Mouse (Mus musculus) G1E (cell line): ENCODE data around the gene Gne. TPM values are rescaled to one million over a fixed set of nuclear protein-coding genes. Genes with fewer than 3 reads are reported as not detected.
"Not testable (repeated sequence)": the region's sequence is repeated elsewhere in the genome, so short reads cannot be mapped to it uniquely, and the experiment has no call there.

Experiments used
- ATAC-seq: 2 replicates; pipeline ENCODE4 v1.8.0; 2016; ENCODE audit warnings: mild to moderate bottlenecking; ENCODE audit not compliant: insufficient number of reproducible peaks, poor library complexity, low FRiP score, severe bottlenecking; ENCODE audit errors: extremely low read depth
- DNase-seq: peaks from one replicate; pipeline ENCODE4 v3.0.0; 2012; ENCODE audit warnings: low spot score
- H3K27me3 ChIP-seq: 2 replicates; pipeline ENCODE4 v1.6.1; 2012; ENCODE audit warnings: mild to moderate bottlenecking, low read length, inconsistent platforms; ENCODE audit not compliant: insufficient read depth
- H3K36me3 ChIP-seq: replicated peaks from 2 replicates; pipeline ENCODE3; 2012; ENCODE audit warnings: mild to moderate bottlenecking, inconsistent platforms
- H3K4me1 ChIP-seq: 2 replicates; pipeline ENCODE4 v1.6.1; 2012; ENCODE audit warnings: low read depth, low read length, inconsistent platforms, mixed read lengths; ENCODE audit not compliant: insufficient read depth
- H3K4me3 ChIP-seq: 2 replicates; pipeline ENCODE4 v1.5.1; 2012; ENCODE audit warnings: low read depth, mild to moderate bottlenecking, inconsistent platforms, low read length, moderate library complexity, mixed read lengths
- H3K9me3 ChIP-seq: replicated peaks from 2 replicates; pipeline ENCODE4 v1.6.1; 2012; ENCODE audit warnings: inconsistent platforms
- CTCF ChIP-seq: IDR thresholded peaks from 2 replicates; pipeline ENCODE4 v1.5.1; 2012; ENCODE audit warnings: low read depth, low read length, inconsistent platforms, mixed read lengths
- GATA1 ChIP-seq: IDR thresholded peaks from 2 replicates; pipeline ENCODE4 v1.6.1; 2012; ENCODE audit warnings: borderline replicate concordance, low read length, inconsistent platforms, mixed read lengths
- GATA2 ChIP-seq: IDR thresholded peaks from 2 replicates; pipeline ENCODE4 v1.6.1; 2012; ENCODE audit warnings: low read depth, low read length, inconsistent platforms, borderline replicate concordance
- POLR2AphosphoS5 ChIP-seq: IDR thresholded peaks from 2 replicates; pipeline ENCODE4 v1.6.1; 2012; ENCODE audit warnings: low read depth, low read length, inconsistent platforms; ENCODE audit not compliant: insufficient replicate concordance
- TAL1 ChIP-seq: conservative IDR thresholded peaks from 2 replicates; pipeline ENCODE4 v1.6.1; 2012; ENCODE audit warnings: low read depth, low read length, inconsistent platforms, mixed read lengths
- polyA plus RNA-seq: library from polyadenylated mRNA; stranded (reverse); fragments of >175 nt; gene quantifications from 2 replicates; pipeline ENCODE4 v1.2.3, GENCODE M21; 2012
- total RNA-seq, 2 experiments: library from RNA; stranded (forward) in 1 of 2; stranded (reverse) in 1 of 2; fragments of 200-1000 nt in 1 of 2; fragments of >200 nt in 1 of 2; fragmentation: Nextera tagmentation in 1 of 2; gene quantifications; 2 replicates each; pipeline ENCODE4 v1.2.3; 2014 to 2017

Gene Gne
- total and polyA plus RNA-seq, 3 experiments = 18.1 to 41.5 (median 35.3) TPM

DNA sequence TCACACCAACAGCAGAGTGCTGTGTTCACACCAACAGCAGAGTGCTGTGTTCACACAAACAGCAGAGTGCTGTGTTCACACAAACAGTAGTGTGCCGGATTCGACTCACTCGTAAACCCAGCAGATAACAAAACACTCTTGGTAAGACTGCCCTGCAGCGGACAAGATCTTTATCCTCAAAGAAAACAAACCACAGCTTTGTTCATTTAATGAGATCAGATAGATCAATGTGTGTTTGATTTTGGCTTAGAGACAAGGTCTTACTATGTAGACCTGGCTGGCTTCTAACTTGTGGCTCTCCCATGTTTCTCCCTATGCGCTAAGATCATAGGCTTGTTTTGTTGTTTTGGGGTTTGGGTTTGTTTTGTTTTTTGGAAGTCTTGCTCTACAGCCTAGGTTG, 37.9 kb downstream of the Gne start:
- Histone ChIP-seq H3K36me3 (peaks cover 83% of the 10 kb centered on the region), H3K4me3 (no peak overlapping the region), H3K9me3 (no peaks in the 10 kb centered on the region), H3K4me1 (peaks cover 2% of the 10 kb centered on the region; the same call in 1 of the 2 replicates), H3K27me3 (no peaks in the 10 kb centered on the region)
- TF ChIP-seq POLR2AphosphoS5 (no peak), GATA2 (no peak), CTCF (no peak), TAL1 (no peak), GATA1 (no peak)
- no peak for ATAC-seq
- DNase-seq = no peak

DNA sequence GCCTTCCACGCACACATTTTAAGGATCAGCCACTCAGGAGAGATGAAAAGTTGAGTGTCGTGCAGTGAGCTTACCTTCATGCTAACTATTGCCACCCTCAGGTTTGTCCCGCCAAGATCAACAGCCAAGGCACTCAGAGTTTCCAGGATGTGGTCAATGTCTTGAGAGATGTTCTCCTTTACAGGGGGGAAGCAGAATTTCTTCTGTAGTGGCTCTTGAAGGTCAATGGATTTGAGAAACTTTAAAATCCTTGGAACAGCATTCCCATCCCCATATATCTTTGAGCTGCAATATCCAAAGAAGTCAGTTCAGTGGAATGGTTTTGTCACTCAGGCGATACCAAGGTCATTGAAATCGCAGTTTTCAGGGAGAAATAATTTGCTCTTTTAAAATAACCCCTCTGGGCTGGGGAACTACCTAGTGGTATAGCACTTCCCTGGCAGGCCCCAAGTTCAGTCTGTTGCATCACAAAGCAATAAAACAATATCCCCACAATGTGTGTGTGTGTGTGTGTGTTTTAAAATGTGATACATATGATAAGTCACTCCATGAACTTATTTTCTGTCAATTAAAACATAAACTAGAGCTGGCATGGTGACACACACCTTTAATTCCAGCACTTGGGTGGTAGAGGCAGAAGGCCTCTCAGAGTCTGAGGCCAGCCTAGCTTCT, 39.2 kb downstream of the Gne start:
- H3K27me3 ChIP-seq = no peaks in the 10 kb centered on the region
- ATAC-seq (no peak), DNase-seq (no peak)
- 0 out of 2 replicates have a peak overlapping the region, but pooled peaks have one; percentile 7 for H3K4me3 ChIP-seq
- H3K4me1 ChIP-seq = peaks cover 2% of the 10 kb centered on the region; the same call in 1 of the 2 replicates
- no peak for TF ChIP-seq CTCF
- no peak for TF ChIP-seq GATA2
- no peak for TF ChIP-seq TAL1
- TF ChIP-seq POLR2AphosphoS5 = no peak
- TF ChIP-seq GATA1 = no peak
- H3K9me3 ChIP-seq = no peaks in the 10 kb centered on the region
- H3K36me3 ChIP-seq = peaks cover 83% of the 10 kb centered on the region

DNA sequence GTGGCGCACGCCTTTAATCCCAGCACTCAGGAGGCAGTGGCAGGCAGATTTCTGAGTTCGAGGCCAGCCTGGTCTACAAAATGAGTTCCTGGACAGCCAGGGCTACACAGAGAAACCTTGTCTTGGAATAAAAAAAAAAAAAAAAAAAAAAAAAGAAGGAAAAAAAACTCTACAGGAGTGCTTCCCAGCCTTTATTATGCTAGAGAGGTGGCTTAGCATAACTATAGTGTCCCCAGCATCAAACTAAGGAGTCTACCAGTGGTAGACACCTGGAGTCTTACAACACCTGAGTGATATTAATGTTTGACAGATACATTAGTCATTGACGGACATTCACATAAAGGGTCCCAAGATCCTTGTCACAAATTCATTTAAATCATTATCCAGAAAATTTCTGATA, 40.8 kb downstream of the Gne start:
- DNase-seq, H3K4me1 ChIP-seq, H3K27me3 ChIP-seq, H3K9me3 ChIP-seq, ATAC-seq, H3K4me3 ChIP-seq: not testable (repeated sequence)
- H3K36me3 ChIP-seq = peaks cover 84% of the 10 kb centered on the region

DNA sequence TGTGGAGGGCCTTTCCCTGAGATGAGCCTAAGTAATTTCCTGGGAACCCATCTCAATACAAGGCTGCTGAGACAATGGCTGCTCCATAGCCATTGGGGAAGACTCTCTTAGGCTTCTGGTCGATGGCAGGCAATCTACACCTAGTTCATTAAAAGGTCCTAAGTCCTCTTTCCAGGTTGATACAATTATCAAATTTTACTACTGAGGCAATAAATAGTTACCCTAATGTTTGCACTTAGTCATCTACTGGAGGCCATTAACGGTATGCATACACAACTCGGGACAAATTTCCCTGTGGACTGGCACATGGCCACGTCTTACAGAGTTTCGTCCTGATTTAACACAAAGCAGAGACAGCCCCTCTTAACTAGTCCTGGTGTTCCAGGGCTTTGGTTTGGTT, 41.5 kb downstream of the Gne start:
- Histone ChIP-seq H3K27me3 (no peaks in the 10 kb centered on the region), H3K36me3 (peaks cover 84% of the 10 kb centered on the region), H3K4me3 (no peak overlapping the region), H3K4me1 (peaks cover 2% of the 10 kb centered on the region; the same call in 1 of the 2 replicates), H3K9me3 (no peaks in the 10 kb centered on the region)
- DNase-seq (no peak), ATAC-seq (no peak)
- TF ChIP-seq GATA1 (no peak), POLR2AphosphoS5 (no peak), TAL1 (no peak), GATA2 (no peak), CTCF (no peak)

DNA sequence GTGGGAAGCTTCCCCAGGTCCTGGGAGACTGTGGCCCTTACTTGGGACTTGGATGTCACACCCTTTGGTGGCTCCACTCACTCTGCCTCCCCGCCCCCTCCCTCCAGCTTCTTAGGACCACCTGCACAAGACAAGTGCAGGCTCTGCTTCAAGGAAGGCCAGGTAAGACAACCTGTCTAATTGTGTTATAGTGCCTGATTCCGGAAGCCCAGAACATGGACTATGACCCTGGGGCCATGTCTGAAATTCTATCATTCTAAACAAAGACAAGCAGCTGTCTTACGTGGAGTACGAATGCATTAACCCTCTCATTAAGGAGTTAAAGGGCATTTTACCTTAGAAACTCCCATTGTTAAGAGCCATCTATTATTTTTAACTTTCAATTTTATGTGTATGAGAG, 43.2 kb downstream of the Gne start:
- Histone ChIP-seq H3K36me3 (peaks cover 85% of the 10 kb centered on the region), H3K9me3 (no peaks in the 10 kb centered on the region), H3K27me3 (no peaks in the 10 kb centered on the region), H3K4me3 (peak overlapping the region; percentile 9; the same call in 1 of the 2 replicates), H3K4me1 (no peaks in the 10 kb centered on the region)
- no peak for TF ChIP-seq TAL1
- ATAC-seq (no peak), DNase-seq (no peak)

DNA sequence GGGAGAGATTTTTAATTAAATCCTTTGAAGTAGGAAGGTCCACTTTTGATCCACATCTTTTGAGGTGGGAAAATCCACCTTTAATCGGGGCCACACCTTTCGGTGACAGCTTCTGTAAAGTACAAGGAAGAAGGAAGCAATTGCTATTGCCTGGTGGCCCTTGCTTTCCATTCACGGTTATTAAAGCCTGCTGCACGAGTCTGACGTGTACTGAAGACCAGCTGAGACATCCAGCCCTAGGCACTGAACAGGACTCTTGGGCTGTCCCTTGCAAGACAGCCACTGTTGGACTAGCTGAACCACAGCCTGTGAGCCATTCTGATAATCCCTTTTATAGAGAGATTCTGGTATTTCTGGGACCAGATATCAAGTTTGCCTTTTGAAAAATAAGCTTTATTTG, 47.5 kb downstream of the Gne start:
- ATAC-seq (no peak), DNase-seq (no peak)
- TF ChIP-seq GATA2 (no peak), TAL1 (no peak), CTCF (no peak), GATA1 (no peak), POLR2AphosphoS5 (no peak)
- Histone ChIP-seq H3K27me3 (no peaks in the 10 kb centered on the region), H3K9me3 (no peaks in the 10 kb centered on the region), H3K4me3 (no peak overlapping the region), H3K36me3 (peaks cover 96% of the 10 kb centered on the region), H3K4me1 (peaks cover 12% of the 10 kb centered on the region)

DNA sequence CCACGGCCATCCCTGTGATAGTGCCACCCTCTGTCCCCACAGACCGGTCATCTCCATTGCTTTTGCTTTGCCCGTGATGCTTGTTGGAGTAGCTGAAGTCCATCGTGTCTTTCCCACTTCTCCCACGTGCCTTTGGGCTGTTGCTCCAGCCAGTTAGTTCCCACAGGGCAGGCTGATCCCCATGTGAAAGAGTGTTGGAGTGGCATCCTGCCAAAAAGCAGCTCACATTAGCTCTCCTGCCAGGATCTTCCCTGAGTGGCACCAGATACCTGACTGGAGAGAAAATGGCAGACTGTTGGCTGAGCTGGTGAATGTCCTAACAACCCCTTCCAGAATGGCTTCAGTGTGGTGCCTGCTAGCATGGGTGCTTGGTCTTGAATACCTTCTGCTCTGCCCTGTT, 52.5 kb downstream of the Gne start:
- TF ChIP-seq CTCF = no peak
- no peak for TF ChIP-seq GATA2
- no peak for TF ChIP-seq TAL1
- no peak for TF ChIP-seq GATA1
- TF ChIP-seq POLR2AphosphoS5 = no peak
- Histone ChIP-seq H3K27me3 (no peaks in the 10 kb centered on the region), H3K36me3 (peaks cover 97% of the 10 kb centered on the region), H3K4me3 (no peak overlapping the region), H3K4me1 (peaks cover 30% of the 10 kb centered on the region), H3K9me3 (no peaks in the 10 kb centered on the region)
- DNase-seq (no peak), ATAC-seq (no peak)
